Mouse (Mus musculus): ENCODE results near the gene Yeats2. TPM values are rescaled to one million over a fixed set of nuclear protein-coding genes. Genes with fewer than 3 reads are reported as not detected.

The Yeats2 gene
- total RNA-seq, 2 experiments from 2014 or later, result 42.4 to 44.2 TPM

DNA sequence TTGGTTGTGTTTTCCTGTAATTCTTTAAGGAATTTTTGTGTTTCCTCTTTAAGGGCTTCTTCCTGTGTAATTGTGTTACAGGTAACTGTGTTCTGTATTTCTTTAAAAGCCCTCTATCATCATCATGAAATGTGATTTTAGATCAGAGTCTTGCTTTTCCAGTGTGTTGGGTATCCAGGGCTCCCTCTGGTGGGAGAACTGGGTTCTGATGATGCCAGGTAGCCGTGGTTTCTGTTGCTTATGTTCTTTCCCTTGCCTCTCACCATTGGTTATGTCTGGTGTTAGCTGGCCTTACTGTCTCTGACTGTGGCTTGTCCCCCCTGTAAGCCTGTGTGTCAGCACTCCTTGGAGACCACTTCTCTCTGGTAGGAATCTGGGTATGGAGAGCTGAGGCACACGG lies 44.5 kb downstream of the Yeats2 start:
- no peak for DNase-seq (ENCODE audit: low spot score in 2 of 2)

DNA sequence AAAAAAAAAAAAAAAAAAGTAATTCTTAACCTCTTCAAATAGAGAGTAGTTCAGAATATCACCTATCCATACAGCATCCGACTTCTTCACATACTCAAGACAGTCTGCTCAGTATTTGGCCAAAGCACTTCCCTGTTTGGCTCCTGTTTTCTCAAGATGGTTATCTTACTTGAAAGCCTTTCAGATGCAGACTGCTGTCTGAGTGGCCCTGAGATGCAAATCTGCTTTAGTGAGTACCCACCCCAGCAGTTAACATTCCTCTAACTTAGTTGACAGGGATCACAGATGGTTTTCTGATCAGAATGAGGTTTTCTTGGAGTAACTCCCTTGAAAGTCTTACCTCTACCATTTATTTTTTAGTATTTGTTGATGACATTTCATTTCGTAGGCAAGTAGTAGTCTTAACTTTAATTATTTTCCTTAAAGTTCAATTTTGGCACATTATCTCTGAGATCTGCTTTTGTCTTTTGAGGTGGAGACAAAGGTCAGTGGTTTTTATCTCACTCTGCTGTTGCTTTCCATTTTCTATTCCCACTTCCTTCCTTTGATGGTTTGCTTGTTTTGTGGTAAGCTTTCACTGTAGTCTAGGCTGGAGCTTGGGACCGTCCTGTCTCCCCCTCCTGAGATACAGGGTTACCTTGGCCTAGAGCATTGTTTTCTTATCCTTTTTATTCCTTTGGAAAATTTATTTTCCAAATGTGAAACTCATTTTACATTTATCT lies 50.5 kb downstream of the Yeats2 start:
- DNase-seq (ENCODE audit: low spot score in 2 of 2), result no peak

DNA sequence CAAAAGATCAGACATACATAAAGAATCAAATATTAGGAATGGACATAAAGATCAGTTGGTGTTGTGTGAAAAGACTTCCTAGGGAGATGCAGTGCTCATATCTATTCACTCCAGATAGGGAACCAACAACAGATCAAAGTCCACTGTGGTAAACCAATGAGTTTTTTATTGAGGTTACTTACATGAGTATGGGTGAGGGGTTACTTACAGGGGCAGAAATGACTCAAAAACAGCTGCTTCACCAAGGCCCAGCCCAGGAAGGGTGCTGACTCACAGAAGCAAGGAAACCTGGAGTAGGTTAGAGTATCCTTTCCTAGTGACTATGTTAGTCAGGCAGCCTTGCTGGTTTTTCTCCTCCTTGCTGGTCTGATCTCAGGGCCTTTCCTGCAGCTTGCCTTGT lies 51.2 kb downstream of the Yeats2 start:
- DNase-seq (ENCODE audit: low spot score in 2 of 2), result no peak

DNA sequence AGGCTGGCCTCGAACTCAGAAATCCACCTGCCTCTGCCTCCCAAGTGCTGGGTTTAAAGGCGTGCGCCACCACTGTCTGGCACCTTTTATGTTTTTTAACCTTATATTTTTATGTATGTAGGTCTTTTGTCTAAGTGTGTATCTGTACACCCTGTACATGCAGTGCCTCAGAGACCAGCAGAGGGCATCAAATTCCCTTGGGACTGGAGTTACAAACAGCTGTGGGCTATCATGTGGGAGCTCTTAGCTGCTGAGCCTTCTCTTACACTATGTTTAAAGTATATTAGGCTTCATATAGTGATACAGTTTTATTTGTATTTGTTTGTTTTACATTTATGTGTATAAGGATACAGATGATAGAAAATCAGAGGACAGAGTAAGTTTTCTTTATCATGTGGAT lies 54.7 kb downstream of the Yeats2 start:
- DNase-seq (ENCODE audit: low spot score in 2 of 2), result no peak

DNA sequence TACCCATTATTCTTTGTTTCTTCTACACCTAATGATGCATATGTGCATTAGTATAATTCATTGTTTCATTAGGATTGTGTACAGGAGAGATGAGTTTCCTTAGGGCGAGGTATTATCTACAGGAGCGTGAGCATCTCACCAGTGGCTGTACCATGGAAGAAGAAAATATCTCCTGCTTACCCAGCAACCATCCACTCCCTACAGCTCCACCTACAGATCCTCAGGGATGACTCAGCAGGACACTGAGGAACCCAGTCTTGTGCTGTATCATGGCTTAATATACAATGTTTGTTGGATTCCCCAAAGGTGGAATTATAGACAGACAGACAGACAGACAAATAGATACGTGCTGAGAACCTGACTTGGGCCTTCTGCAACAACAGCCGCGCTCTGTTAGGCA lies 56.1 kb downstream of the Yeats2 start:
- no peak for DNase-seq (ENCODE audit: low spot score in 2 of 2)

DNA sequence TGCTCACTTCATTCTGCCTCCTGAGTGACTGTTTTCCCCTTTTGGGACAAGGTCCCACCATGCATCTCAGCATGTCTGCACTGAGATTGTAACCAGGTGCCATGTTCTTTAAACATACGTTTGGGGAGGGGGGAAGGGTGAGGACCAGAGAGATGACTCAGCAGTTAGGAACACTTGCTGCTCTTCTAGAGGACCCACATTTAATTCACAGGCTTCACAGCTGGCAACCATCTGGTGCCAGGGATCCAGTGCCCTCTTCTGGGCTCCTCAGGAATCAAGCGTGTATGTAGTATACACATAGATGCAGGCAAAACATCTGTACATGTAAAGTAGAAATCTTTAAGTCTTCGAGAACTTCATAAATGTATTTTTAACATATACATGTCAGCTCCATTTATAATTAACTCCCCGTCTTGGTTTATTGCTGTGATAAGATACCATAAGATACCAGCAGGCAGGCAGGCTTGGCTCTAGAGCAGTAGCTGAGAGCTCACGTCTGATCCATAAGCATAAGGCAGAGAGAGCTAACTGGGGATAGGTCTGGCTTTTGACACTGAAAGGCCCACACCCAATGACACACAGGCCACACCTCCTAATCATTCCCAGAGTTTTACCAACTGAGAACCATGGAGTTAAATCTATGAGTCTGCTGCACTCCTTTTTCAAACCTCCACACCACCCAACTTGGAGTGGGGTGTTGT lies 58.8 kb downstream of the Yeats2 start:
- no peak for DNase-seq (ENCODE audit: low spot score in 2 of 2)

DNA sequence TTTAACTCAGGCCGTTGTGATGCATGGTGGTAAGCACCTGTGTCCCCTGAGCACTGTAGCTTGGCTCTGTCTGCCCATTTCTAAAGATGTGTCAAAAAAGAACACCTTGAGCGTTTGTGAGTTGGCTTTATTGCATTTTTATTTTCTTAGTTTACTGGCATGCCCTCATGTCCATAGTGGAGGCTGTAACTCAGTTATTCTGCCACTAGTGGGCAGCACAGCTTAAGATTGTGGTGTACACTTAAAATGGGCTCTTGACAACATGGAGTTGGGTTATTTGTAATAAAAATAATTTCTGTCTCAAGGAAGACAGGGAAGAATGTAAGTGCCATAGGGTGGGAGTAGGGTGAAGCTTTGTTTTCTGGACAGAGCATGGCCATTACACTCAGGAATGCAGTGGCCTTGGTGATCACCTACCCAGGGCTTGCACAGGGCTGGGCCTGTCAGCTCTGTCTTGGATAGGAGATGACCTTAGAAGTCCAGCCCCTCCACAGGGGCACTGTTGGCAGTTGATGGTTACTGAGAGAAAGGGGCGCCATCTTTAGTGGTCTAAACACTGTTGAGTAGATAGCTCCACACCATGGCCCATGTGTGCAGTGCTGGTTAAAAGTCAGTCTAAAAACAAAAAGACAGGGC lies 72.8 kb downstream of the Yeats2 start:
- peak in 1 of 2 experiments; percentile 60 for DNase-seq (ENCODE audit: low spot score in 2 of 2)

DNA sequence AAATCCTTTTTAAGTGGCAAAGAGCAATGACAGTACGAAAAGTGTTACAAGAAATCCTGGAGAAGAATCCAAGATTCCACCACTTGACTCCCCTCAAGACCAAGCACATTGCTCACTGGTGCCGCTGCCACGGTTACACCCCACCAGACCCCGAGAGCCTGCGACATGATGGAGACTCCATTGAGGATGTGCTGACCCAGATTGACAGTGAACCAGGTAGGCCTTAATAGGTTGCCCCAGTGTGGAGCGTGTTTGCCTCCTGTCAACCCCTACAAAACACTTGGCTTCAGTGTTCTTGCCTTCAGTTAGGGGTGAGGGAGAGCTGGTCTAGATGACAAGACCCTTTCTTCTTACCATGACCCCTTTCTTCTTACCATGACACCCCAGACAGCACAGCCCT lies 81.9 kb downstream of the Yeats2 start:
- no peak for DNase-seq (ENCODE audit: low spot score in 2 of 2)

DNA sequence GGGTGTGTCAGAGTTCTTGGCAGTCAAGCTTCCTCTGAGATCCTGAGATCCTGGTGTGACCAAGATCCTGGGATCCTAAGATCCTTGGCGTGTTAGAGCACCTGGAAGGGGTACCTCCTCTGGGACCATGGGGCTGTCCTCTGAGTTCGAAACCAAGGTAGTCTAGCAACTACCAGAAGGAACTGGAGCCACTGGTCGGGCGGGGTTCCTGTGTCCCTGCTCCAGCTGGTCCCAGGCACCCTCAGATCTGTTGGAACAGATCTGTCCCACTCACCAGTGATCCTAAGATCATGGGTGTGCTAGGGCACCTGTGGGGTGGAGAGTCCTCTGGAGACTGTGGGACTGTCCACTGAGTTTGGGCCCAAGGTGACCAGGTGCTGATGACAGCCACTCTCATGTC lies 85.8 kb downstream of the Yeats2 start:
- no peak for DNase-seq (ENCODE audit: low spot score in 2 of 2)

DNA sequence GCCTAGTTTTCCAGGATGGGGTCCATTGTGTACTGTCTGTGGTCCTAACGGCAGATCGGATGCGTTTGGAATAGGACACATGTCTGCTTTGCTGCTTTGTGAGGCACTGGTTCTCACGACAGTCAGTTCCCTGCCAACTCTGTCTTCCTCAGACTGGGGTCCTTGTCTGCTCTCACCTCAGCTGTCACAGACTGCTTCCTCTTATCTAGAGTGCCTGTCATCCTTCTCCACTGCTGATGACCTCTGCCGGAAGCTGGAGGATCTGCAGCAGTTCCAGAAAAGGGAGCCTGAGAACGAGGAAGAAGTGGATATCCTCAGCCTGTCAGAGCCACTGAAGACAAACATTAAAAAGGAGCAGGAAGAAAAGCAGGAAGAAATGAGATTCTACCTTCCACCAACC lies 86.6 kb downstream of the Yeats2 start:
- DNase-seq (ENCODE audit: low spot score in 2 of 2), result no peak

DNA sequence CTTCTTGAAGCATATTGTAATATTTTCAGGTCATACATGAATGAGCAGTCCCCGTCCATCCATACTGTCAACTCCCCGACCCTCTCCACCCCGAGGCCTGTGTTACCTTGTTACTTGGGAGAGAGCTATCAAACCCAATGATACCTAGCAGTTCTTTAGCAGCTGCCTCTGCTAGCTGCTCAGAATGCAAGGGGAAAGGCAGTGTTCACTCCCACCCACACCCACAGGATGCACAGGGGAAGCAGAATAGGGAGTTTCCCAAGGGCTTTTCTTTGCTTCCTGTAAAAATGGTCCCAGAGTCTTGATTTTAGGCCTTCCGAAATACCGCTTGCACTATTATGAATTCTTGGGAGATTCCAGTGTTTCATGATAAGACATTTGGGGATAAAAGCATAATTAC lies 87.3 kb downstream of the Yeats2 start:
- no peak for DNase-seq (ENCODE audit: low spot score in 2 of 2)

DNA sequence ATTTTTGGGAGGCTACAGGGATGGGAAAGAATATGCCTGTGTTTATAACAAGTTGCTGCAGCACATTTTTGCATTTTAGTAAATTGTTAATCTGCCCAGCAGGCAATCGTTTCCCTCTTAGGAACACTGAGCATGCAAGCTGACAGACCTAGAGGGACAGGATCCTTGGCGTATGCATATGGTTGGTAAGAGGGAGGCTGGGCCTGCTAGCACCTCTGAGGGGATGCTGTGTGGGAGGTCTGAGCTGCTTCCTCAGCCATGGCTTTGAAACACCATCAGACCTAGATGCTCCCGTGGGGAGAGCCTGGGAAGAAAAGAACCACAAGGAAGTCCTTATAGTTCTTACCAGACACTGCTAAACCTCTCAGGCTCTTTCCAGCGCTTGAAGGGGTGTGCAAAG lies 93.5 kb downstream of the Yeats2 start:
- no peak for DNase-seq (ENCODE audit: low spot score in 2 of 2)

DNA sequence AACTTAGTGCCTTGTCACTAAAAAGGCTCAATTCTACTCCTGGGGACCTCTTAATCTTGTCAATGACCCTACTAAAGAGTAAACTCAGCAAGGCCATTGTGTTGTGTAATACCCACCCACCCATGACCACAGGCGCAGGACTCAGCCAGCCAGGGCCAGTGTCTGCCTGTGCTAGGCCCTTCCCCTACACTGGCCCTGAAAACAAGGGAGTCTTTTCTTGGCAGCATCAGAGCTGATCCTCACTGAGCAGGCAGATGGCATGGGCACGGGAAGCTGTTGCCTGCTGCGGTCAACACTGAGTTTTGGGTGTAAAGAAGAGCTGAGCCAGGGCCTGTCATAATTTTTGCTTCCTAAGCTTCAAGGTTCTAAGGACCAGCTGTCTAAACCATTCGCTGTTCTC lies 96.6 kb downstream of the Yeats2 start:
- peak in 1 of 2 experiments; percentile 49 for DNase-seq (ENCODE audit: low spot score in 2 of 2)

DNA sequence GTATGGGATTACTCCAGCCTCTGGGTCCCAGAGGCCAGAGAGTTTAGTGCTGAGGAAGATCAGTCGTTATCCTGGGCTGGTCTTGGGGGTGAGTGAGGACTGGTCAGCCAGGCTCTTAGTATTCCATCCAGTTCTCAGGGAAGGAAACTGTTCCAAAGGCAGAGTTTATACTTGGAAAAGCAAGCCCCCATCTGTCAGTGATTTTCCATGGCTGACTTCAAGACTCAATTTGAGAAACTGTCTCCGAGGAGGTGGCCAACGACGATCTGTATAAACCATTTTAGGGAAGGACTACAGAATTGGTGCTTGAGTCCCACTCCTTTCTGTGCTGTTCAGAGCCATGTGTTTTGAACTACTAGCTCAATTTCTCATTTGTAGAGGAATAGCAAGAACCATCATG lies 97.8 kb downstream of the Yeats2 start:
- no peak for DNase-seq (ENCODE audit: low spot score in 2 of 2)

DNA sequence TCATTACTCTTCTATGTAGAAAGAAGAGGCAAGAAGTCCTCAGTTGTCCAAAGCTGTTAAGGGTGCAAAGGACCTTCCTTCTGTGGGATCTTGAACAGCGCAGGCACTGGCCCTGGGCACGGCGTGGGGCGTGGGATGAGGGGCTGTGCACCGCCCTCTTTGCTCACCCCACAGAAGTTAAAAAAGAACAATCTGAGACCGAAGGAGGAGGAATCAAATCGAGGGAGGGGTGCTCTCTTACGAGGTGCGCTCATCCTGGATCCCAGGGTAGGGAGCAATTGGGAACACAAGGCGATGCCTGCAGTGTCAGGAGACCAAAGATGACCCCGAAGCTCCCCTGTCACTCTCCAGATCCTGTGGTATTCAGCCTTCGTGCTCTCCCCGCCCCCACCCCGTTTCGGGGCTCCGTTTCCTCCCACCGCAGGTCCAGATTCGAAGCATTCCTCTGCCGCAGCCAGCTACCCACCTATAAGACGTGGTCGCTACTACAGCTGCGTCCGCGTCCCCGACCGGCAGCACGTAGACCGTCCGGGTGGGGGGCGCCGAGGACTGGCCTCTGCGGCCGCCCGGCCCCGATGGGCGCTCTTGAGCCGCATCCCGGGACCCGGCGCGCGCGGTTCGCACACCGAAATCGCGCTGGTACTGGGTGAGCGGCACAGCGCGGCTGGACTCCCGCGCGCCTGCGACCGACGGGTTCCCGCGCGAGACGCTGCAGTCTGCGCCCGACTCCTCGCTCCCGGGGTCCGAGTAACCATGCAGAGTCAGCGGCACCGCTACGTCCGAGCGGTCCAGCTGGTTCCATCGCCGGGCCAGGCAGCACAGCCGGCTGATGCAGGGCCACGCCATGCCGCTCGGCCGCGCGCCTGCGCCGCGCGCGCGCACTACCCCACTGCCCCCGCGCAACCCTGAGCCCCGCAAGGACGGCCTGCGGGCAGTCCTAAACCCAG lies 99.9 kb downstream of the Yeats2 start, which contains the start of gene Map6d1:
Gene Map6d1 (minus strand): TSS at position 891 of the 947 bp plus-strand sequence.
- DNase-seq (ENCODE audit: low spot score in 2 of 2), result peak; percentile 63 to 64

DNA sequence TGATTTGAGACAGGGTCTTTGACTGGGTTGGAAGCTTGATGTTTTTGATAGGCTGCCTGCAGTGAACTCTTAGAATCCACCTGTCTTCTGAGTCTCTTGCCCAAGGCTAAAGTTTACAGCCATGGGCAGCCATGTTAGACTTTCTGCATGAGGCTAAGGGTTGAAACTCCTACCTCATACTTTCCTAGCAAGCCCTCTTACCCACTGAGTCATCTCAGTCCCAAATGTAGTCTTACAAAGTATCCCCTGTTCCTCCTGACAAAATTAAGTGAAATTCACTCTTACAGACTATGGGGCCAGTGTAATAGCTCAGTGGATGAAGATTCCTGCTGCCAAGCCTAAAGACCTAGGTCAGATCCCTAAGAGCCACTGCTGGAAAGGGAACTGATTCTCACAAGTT lies 106.2 kb downstream of the Yeats2 start:
- no peak for DNase-seq (ENCODE audit: low spot score in 2 of 2)

DNA sequence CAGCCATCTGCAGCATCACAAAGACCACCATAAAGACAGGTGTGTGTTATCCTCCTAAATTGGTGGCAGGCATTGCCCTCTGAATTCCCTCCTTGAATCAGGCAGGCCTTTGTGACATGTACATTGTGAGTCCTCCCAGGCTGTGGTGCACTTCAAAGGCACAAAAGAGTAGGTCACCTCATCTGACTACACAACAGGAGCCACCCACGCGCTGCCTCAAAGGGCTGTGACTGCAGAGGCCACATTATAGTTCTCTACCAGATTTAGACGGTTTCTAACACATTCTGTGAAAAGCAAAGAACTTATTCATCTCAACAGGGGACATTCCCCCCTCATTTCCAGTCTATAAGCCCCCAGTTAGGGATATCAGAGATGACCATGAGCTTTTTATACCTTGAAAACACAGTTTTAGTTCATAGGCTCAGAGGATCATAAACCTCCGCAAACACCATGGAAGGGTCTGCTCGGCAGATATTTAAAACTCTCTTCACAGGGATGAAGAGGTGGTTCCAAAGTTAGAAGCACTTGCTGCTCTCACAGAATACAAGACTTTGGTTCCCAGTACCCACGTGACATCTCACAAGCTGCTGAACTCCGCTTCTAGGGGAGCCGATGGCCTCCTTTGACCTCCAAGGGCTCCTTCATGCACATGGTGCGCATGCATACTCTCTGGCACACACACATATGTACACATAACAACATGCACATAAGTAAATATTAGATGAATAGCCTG lies 107.7 kb downstream of the Yeats2 start:
- no peak for DNase-seq (ENCODE audit: low spot score in 2 of 2)

DNA sequence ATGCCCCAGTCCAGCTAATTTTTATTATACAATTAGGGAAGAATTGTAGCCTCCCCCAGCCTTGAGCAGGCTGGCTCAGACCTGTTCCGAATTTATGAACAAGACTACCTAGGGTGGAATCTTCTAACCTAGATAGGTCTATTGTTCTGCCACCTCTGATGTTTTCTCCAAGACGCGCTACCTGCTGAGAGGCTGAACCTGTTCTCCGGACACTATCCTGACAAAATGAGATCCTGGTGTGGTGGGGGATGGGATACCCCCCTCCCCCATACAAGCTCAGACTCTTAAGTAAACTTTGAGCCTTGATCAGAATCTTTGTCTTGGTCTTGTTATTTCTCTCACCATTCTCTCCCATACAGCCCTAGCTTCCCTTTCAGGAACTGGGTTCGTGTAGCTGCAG lies 117.1 kb downstream of the Yeats2 start:
- DNase-seq (ENCODE audit: low spot score in 2 of 2), result no peak

DNA sequence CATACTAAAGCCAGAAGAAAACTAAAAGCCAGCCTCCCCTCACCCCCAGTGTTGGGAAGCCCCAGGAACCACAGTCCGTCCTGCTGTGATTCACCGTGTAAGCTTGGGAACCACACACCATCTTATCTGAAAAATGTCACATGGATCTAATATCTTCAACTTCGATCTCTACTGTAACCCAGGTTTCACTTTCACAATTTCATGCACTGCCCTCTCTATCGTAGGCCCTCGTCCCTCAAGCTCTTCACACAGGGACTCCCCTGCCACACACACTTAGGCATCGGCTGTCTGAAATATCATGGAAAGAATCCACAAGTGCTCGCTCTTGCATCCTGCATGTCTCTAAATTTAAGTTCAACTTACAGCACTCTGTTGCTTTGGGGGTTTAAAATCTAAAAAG lies 124.2 kb downstream of the Yeats2 start:
- no peak for DNase-seq (ENCODE audit: low spot score in 2 of 2)

DNA sequence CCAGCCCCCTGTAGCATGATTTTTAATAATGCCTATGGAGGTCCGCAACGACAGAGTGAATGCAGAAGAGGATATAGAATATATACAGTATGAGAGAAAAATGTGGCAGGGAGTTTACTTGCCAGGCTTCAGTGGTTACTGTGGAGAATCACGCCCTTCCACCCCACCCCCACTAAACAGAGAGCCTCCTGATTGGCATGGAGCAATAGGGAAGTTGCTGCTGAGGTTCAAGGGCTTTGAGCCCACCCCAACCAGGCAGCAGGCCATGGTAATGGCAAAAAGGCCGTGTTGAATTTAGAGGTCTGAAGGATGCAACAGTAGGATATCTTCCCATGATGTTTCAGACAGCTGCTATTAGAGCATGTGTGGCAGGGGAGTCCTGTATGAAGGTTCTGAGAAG lies 130.5 kb downstream of the Yeats2 start:
- no peak for DNase-seq (ENCODE audit: low spot score in 2 of 2)

DNA sequence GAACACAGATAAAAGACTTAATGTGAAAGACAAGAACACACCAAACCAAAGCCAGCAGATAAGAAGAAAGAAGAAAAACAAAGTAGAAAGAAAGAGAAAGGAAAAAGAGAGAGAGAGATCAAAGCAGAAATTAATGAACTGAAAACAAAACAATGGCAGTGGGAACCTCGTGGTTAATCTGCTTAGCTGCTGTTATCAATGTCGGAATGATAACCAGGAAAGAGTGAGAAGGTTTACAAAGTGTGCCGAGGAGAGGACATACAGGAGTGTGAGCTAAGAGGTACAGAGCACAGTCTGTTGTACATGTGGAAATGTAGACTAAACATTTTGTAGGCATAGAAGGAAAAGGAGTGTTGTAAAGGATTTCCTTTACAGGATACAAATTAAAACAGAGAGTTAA lies 132.1 kb downstream of the Yeats2 start:
- no peak for DNase-seq (ENCODE audit: low spot score in 2 of 2)

Data from layer of hippocampus, postnatal 14 days (tissue).